Mouse (Mus musculus) heart, postnatal 14 days (tissue): ENCODE data around the gene Cep104. TPM values are rescaled to one million over a fixed set of nuclear protein-coding genes. Genes with fewer than 3 reads are reported as not detected.

Source experiments
- DNase-seq, 2 experiments: peaks; one replicate each; pipeline ENCODE4 v3.0.0; 2021 to 2022
- intact Hi-C: fragments of 180-260 bp; cut with DNase I; formaldehyde crosslinking; loops from one replicate; pipeline ENCODE4 v1.15.1; 2025
- long read RNA-seq, 2 experiments: library from polyadenylated mRNA; stranded (forward); transcript quantifications; one replicate each; pipeline ENCODE4 v2.0.0; 2021
- total RNA-seq, 2 experiments: library from RNA; stranded (reverse); gene quantifications; 2 replicates each; pipeline ENCODE4 v1.2.3; 2021

Gene Cep104
- 10 to 100 TPM; 25.1 to 26.4 TPM for total RNA-seq
- long read RNA-seq, experiment 1, full-length matches to known transcripts = 21 of 31 reads
- long read RNA-seq, experiment 1, partial matches to known transcripts = 3 of 31 reads
- long read RNA-seq, experiment 1, other reads (novel, unspliced or antisense) = 7 of 31 reads
- long read RNA-seq, experiment 2, full-length matches to known transcripts = 9 of 23 reads
- long read RNA-seq, experiment 2, partial matches to known transcripts = 3 of 23 reads
- long read RNA-seq, experiment 2, other reads (novel, unspliced or antisense) = 11 of 23 reads

GRCm38 (mm10) chr4:153974431-153975291 is at the start of gene Cep104, which contains the start of gene Dffb:
TSS of gene Cep104 (plus strand) at chr4:153975194.
TSS of gene Dffb (minus strand) at chr4:153975126.
- intact Hi-C loops = loop anchor here (2.0 kb wide), 1 partner anchor 36 kb away; the partner anchor contains the start of gene Lrrc47

GRCm38 (mm10) chr4:153928772-153929299 is 46.2 kb upstream of the Cep104 start:
- intact Hi-C loops = no loop called here
- no peak for DNase-seq

More at GRCm38 (mm10) chr4:153974431-153975291, at the start of gene Cep104, which contains the start of gene Dffb:
- DNase-seq = peak; percentile 95 to 97

- DNase-seq = no peak
- intact Hi-C loops = no loop called here
Observed at GRCm38 (mm10) chr4:153929425-153929824, 45.6 kb upstream of the Cep104 start.

- intact Hi-C loops = no loop called here
- no peak for DNase-seq
Observed at GRCm38 (mm10) chr4:153929921-153930320, 45.1 kb upstream of the Cep104 start.

- intact Hi-C loops = loop anchor here (10.0 kb wide), 1 partner anchor 1408 kb away; no protein-coding TSS in a partner anchor
- peak; percentile 28 to 63 for DNase-seq
Observed at GRCm38 (mm10) chr4:153943243-153943642, 31.8 kb upstream of the Cep104 start.

DNA sequence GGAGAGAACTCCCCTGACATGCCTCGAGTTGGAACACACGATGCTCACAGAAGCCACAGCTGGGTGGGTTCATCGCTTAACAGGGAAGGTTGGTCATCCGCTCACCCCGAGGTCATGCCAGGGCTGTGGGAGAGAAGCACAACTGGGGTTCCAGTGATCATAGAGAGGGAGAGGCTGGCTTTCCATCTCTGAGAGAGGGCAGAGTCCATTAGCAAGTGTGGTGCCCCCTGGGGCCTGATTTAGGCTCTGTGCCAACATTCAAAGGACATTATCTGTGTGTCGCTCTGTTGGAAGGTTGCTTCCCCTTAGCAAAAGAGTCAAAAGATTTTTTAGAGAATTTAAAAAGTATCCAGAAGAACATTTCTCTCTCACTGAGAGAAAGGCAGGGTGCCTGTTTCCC is 30.7 kb upstream of the Cep104 start:
- intact Hi-C loops = loop anchor here (10.0 kb wide), 1 partner anchor 1409 kb away; no protein-coding TSS in a partner anchor
- no peak for DNase-seq

GRCm38 (mm10) chr4:153945741-153946140 is 29.3 kb upstream of the Cep104 start:
- DNase-seq = no peak
- intact Hi-C loops = loop anchor here (10.0 kb wide), 1 partner anchor 1411 kb away; no protein-coding TSS in a partner anchor

DNA sequence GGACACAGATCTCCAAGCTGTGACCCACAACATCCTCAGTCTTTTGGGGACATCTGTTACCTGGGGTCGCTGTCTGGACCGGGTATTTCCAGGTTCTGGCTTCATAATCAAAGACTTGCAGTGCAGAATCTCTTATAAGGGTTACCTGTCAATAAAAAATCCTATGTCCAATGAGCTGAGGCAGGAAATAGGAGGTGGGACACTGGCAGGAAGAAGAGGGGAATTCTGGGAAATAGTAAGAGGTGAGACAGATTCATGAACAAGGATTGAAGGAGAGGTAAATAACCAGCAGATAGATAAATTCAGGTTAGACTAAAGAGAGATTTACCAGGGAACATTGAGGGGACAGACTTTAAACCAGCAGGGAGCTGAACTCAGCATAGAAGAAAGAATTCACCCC is 24.6 kb upstream of the Cep104 start:
- no peak for DNase-seq
- intact Hi-C loops = no loop called here

- intact Hi-C loops = no loop called here
- DNase-seq = no peak
Observed at GRCm38 (mm10) chr4:153951150-153951549, 23.8 kb upstream of the Cep104 start.

DNA sequence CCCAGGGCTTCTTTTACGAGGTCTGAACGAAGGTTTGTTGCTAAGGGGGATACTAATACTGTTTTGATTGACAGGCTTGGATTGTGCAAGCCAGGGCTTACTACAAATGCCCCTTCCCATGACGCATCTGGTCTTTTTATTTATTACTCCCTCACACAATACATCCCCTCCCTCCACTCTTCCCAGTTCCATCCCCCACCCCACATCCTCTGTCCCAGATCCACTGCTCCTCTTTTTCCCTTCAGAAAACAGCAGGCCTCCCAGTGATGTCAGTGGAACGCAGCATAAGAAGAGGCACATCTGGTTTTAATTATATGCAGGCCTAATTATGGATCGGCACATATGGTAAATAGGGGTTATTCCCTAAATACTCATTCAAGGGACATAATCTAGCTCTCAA is 23.3 kb upstream of the Cep104 start:
- intact Hi-C loops = no loop called here
- DNase-seq = no peak

DNA sequence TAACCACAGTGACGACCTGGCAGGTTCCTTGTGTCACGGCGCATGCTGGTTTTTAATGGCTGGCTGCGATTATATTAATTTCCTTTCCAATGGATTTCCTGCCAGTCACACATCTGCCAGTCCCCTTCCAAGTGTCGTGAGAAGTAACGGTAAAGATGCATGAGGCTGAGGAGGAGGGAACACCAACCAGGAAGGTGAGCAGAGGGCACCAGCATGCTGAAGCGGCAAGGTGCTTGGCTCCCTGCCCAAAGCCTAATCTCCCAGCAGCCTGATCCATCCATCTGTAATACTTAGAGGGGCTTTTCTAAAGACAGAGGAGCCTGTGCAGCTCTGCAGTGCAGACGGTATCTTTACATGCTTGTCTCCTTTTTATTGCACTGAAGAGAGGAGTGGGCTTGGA is 19.3 kb upstream of the Cep104 start:
- DNase-seq = peak in 1 of 2 experiments; percentile 7
- intact Hi-C loops = no loop called here

- peak; percentile 98 for DNase-seq
- intact Hi-C loops = no loop called here
Observed at GRCm38 (mm10) chr4:153956569-153957405, 18.2 kb upstream of the Cep104 start, which contains the start of gene A430005L14Rik. TSS of gene A430005L14Rik (plus strand) at chr4:153957237.

DNA sequence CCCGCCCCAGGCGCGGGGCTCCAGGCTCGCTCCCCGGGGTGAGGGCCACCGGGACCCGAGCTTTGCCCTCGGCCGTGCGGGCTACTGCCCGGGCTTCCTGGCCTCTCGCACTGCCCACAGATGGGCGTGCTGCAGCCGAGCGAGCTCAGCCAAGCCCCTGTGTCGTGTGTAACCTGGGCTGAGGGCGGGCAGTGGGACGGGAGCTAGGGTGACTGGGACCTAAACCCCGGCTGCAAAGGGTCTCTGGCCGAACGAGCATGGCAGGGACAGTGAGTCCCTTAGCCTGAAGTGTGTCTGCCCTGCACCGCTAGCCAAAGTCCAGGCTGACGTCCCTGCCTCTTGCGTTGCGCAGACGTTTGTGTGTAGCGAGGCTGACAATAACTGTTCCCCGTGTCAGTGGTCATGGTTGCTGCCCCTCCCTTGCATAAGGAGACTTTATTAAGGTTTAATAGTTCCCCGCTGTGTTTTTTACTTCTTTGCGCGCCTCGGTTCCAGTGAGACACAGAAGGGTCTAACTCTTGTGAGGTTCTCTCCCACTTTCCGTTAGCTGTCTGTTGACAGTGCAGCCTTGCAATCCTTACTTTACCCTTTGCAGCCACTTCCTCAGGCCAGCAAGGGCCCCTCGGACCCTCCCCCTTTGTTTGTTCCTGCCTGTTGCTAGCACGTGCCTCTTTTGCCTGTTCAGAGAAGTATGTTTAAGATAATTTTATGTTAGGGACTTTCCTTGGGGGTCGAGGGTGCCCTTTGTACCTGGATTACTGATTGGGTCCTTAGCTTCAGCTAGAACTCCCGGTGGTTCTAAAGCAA is 17.3 kb upstream of the Cep104 start:
- intact Hi-C loops = no loop called here
- DNase-seq = peak in 1 of 2 experiments; percentile 5

GRCm38 (mm10) chr4:153962631-153963030 is 12.4 kb upstream of the Cep104 start:
- intact Hi-C loops = no loop called here
- DNase-seq = no peak

- no peak for DNase-seq
- intact Hi-C loops = no loop called here
Observed at GRCm38 (mm10) chr4:153966651-153967050, 8.3 kb upstream of the Cep104 start.

- no peak for DNase-seq
- intact Hi-C loops = no loop called here
Observed at GRCm38 (mm10) chr4:153967556-153967955, 7.4 kb upstream of the Cep104 start.

GRCm38 (mm10) chr4:153968063-153968462 is 6.9 kb upstream of the Cep104 start:
- intact Hi-C loops = no loop called here
- DNase-seq = no peak

DNA sequence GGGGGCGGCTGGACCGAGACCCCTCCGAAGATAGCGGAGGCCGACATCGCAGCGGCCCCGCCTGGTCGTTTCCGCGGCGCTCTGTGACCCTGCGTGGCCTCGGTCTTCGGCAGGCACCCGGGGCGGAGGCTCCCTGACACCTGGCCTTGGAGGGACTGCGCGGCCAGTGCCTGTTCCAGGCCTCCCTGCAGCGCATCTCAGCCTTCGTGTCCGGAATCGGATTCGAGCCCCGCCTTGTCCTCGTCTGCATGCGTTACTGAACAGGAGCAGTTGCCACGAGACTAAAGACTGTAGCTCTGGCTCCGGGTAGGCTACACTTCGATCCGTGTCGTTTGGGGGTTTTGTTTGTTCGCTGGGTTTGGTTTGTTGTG is 283 bp downstream of the Cep104 start:
- no peak for DNase-seq

GRCm38 (mm10) chr4:153975768-153976167 is 774 bp downstream of the Cep104 start:
- no peak for DNase-seq
- intact Hi-C loops = loop anchor here (2.0 kb wide), 1 partner anchor 35 kb away; the partner anchor contains the start of gene Lrrc47

More for the DNA sequence above, 283 bp downstream of the Cep104 start:
- intact Hi-C loops = loop anchor here (2.0 kb wide), 1 partner anchor 36 kb away; the partner anchor contains the start of gene Lrrc47
